Mouse (Mus musculus): ENCODE measurements at regions not wholly inside any gene's neighbourhood (a gene's known extent, or its start where the extent isn't known, plus 50 kb on each side); places are given as distances from the start of the nearest gene placed in this dataset.

GRCm38 (mm10) chr11:63630336-63630735 lies 291.8 kb downstream of the Hs3st3b1 start:
- no peak for DNase-seq

GRCm38 (mm10) chr11:63657057-63657456 lies 265.0 kb downstream of the Hs3st3b1 start:
- DNase-seq: no peak

GRCm38 (mm10) chr11:63665268-63665934 lies 256.7 kb downstream of the Hs3st3b1 start:
- DNase-seq: no peak

- DNase-seq: no peak
Observed at GRCm38 (mm10) chr11:63670477-63670876, 251.6 kb downstream of the Hs3st3b1 start.

GRCm38 (mm10) chr11:63671816-63672215 lies 250.3 kb downstream of the Hs3st3b1 start:
- DNase-seq: no peak

GRCm38 (mm10) chr11:63677921-63678320 lies 244.2 kb downstream of the Hs3st3b1 start:
- no peak for DNase-seq

- DNase-seq: no peak
Observed at GRCm38 (mm10) chr11:63678382-63678905, 243.6 kb downstream of the Hs3st3b1 start.

- no peak for DNase-seq
Observed at GRCm38 (mm10) chr11:63679491-63679890, 242.6 kb downstream of the Hs3st3b1 start.

GRCm38 (mm10) chr11:63684228-63684980 lies 237.7 kb downstream of the Hs3st3b1 start:
- no peak for DNase-seq

GRCm38 (mm10) chr11:63691041-63691440 lies 231.0 kb downstream of the Hs3st3b1 start:
- no peak for DNase-seq

GRCm38 (mm10) chr11:63704995-63705580 lies 217.0 kb downstream of the Hs3st3b1 start:
- DNase-seq: no peak

- DNase-seq: no peak
Observed at GRCm38 (mm10) chr11:63706057-63706456, 216.0 kb downstream of the Hs3st3b1 start.

GRCm38 (mm10) chr11:63707093-63707492 lies 215.0 kb downstream of the Hs3st3b1 start:
- no peak for DNase-seq

GRCm38 (mm10) chr11:63708412-63708811 lies 213.7 kb downstream of the Hs3st3b1 start:
- DNase-seq: peak; percentile 13

- no peak for DNase-seq
Observed at GRCm38 (mm10) chr11:63712053-63712864, 209.8 kb downstream of the Hs3st3b1 start.

- DNase-seq: no peak
Observed at GRCm38 (mm10) chr11:63722261-63722660, 199.8 kb downstream of the Hs3st3b1 start.

GRCm38 (mm10) chr11:63730880-63731279 lies 191.2 kb downstream of the Hs3st3b1 start:
- DNase-seq: no peak

GRCm38 (mm10) chr11:63753260-63753659 lies 168.8 kb downstream of the Hs3st3b1 start:
- no peak for DNase-seq

GRCm38 (mm10) chr11:63754826-63755225 lies 167.3 kb downstream of the Hs3st3b1 start:
- no peak for DNase-seq

- DNase-seq: no peak
Observed at GRCm38 (mm10) chr11:63758313-63758712, 163.8 kb downstream of the Hs3st3b1 start.

GRCm38 (mm10) chr11:63761561-63761960 lies 160.5 kb downstream of the Hs3st3b1 start:
- DNase-seq: peak; percentile 20

- no peak for DNase-seq
Observed at GRCm38 (mm10) chr11:63767631-63768250, 154.3 kb downstream of the Hs3st3b1 start.

Measured in right cerebral cortex, postnatal 25 days (tissue).